Mouse (Mus musculus) regulatory T cell (primary cell): ENCODE measurements at regions not wholly inside any gene's neighbourhood (a gene's known extent, or its start where the extent isn't known, plus 50 kb on each side); places are given as distances from the start of the nearest gene placed in this dataset.

Source experiments
- in situ Hi-C: fragments of 300-600 bp; cut with MboI, MseI; formaldehyde crosslinking; loops from one replicate; pipeline ENCODE4 v1.15.1; 2025; ENCODE audit warnings: high pct_unique_total_duplicates

DNA sequence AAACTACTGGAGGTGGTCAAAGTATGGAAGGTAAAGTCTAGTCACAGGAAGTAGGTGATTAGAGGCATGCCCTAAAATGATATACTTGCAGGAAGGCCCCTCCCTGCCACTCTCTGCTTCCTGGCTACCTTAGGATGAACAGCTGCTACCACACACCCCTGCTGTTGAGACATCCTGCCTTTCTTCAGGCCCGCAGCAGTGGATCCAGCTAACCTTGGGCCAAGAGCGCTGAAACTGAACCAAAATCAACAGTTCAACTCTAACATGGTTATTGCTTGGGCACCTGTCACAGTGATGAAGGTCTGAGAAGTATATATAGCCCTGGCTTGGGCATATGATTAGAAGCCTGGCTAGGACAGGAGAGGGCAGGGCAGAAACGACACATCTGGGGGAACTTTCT lies 352.4 kb downstream of the Prdm2 start:
- in situ Hi-C loops = no loop called here

DNA sequence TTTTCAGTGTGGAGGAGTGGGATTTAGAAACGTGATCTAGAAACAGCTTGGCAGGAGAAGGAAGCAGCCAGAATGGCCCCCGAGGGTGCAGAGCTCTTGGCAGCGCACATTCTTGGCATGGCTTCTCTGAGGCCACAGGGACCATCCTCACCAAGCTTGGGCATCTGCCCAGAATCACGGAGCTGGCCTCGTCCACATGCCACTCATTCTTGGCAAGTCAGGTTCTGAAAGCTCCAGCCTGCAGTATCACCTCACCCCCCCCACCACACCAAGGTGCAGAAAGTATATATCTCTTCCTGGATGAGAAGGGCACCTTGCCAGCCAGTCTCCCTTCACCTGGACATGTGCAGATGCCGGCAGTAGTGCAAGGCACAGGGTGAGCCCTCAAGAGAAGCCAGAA lies 356.2 kb downstream of the Prdm2 start:
- in situ Hi-C loops = no loop called here

DNA sequence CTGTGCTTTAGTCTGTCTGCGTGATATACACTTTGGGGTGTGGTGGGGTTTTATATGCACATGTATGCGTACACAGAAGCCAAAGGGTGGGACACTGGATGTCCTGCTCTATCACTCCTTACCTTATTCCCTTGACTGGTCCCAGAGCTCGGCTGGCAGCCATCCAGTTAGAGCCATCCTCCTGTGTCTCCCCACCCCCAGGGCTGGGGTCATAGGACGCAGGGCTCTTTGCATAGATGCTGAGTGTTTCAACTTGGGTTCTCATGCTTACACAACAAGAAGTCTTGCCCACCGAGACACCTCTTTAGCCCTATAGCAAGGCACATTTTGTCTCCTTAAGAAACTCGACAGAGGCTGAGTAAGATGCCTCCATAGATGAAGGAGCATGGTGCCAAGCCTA lies 357.2 kb downstream of the Prdm2 start:
- in situ Hi-C loops = no loop called here

DNA sequence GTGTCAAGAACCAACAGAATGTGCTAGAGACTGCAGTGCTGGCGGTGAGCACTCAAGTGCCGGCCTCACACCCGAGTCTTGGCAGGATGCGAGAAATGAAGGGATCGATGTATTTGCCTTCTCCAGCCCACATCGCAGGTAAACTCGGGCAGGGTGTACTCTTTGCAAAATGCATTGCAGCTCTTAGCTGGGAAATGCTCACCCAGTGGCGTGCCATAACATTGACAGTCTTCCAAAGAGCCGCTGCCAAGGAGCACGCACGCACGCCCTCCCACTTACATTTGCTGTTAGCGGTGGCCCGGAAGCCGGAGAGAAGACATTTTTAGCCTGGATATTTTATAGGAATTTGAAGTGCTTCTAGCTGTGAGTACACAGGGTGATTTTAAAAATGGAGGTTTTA lies 358.9 kb downstream of the Prdm2 start:
- in situ Hi-C loops = no loop called here

DNA sequence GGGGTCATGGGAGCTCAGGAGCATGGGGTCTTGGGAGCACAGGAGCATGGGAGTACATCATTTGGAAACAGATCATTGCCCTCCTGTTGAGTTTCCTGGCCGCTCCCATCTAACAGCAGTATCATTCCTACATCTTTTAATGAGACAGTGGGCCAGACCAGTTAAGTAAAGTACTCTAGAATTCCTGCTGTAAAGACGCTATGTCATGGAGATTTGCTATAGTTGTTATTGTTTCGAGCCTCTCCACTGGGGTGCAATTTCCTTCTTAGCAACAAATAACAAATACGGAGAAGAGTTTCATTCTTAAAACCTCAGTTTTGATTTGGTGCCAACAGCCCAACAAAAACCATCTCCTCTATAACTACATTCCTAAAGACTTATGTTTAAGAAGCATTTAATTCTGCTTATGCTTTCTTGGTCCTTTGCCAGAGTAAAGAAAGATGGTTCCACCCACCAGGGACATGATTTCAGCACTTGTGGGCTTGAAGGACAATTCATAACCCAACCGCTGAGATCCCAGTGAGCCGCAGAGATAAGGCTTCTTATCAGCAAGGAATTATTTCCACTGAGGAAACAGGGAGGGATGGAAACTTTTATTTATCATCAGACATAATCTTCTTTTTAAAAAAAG lies 367.6 kb downstream of the Prdm2 start:
- in situ Hi-C loops = no loop called here

DNA sequence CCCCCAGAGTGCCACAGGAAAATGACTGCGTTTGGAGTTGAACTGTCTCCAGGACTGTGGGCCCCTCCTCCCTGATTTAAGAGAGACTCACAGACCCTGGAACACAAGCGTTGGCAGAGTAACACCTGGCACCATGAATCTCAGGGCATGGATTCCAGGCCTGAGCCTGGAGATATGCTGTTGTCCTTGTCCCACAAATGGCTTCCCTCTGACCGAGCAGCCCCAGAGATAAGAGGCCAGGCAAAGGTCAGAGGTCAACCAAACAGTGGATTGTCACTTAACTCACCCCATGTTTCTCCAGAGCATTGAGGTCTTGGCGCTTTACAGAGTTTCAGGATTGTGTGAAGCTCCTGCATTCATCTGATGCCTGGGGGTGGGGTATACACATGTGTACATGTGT lies 373.3 kb downstream of the Prdm2 start:
- in situ Hi-C loops = no loop called here

DNA sequence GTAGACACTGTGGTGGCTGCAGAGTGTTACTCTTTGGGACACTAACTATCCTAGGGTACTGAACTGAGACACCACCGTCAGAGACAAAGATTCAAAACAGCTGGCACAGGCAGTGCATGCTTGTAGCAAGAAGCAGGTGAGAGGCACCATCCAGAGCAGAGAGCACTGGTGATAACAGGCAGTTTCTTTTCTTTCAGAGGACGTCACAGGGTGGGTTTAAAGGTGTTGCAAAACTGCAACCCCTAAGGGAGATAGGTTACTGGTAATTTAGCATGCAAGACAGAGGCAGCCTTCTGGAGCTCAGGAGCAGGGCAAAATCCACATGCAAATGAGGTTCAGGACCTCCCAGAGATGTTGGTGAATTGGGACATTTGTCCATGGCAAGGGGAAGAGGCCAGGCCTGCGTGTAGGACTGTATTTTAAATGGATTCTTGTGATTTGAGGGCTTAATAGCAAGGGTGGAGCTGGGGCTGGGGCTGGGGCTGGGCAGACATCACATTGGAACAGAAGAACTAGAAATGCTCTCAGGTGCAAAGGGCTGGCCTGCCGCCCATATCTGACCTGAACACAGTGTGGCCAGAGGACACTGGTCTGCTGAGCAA lies 374.3 kb downstream of the Prdm2 start:
- in situ Hi-C loops = no loop called here

DNA sequence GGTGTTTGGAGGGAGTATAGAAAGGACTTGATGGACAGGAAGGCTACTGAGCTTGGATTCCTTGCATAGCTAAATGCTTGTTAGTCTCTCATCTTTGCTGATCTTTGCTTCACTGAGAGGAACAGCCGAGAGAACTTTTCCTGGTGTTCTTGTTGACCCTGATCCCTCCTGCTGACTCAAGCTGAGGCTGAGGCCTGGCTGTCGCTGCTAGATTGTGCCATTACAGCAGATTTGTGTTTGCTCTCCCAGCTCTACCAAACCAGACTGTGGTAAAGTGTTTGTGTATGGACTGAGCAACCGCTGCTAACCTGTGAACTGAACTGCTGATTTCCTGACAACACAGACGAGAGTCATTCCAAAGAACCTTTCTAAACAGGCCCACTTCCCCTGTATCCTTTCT lies 375.2 kb downstream of the Prdm2 start:
- in situ Hi-C loops = no loop called here

DNA sequence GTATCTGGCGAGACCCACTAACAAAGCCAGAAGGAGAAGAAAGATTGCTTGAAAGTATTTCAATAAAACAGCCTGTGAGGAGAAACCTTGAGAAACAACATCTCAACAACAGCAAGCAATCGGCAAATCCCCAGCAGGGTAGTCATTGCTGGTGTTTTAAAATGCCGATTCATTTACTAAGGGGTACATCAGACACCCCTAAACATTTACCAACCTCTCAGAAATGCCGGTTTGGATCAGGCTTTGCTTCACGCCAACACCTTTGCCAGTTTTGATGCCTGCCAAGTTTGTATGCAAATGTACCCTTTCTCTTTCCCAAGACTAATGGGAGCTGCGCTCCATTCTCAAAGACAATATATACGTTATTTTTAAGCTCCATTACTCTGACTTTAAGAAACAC lies 383.1 kb downstream of the Prdm2 start:
- in situ Hi-C loops = no loop called here

DNA sequence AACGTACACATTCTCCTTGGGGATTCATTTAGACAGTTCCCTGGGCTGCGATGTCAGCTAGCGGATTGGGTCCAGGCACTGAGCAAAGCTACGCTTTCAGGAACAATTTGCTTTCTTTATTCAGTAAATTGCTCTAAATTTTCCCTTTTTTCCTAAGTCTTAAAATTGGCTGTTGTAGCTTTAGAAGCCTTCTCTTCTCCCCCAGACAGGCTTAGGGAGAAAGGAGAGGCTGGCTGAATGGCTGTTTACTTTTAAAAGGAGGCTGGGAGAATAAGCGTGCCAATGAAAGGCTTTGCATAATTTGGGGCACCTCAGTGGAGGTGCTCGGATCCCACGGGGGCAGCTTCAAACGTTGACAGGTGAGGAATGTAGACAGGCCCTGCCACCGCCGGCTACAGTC lies 383.8 kb downstream of the Prdm2 start:
- in situ Hi-C loops = no loop called here

DNA sequence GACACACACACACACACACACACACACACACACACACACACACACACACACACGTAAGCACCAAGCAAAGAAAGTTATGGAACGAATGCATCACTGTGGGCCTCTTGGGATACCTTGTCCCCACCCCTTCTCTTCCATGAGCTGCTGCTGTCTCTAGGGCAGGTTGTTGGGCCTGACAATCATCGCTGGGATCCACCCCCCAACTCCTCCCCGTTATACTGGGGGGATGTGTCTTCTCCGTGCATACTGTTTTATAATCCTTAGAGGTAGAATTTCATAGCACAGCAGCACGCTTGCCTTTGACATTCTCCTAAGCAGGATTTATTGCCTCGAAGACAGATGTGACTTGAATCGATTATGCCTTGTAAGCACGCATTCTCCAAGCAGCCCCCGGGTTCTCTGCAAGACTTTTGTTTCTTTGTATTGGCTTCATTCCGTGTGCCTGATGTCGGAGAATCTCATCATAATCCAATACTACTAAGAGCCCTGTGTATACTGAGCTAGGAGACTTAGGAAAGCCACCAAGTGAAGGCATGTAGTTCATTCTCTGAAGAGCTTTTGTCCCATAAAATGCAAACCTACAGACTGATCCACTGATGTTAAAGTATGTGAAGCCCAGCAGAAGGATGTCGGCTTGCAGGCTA lies 386.4 kb downstream of the Prdm2 start:
- in situ Hi-C loops = no loop called here

DNA sequence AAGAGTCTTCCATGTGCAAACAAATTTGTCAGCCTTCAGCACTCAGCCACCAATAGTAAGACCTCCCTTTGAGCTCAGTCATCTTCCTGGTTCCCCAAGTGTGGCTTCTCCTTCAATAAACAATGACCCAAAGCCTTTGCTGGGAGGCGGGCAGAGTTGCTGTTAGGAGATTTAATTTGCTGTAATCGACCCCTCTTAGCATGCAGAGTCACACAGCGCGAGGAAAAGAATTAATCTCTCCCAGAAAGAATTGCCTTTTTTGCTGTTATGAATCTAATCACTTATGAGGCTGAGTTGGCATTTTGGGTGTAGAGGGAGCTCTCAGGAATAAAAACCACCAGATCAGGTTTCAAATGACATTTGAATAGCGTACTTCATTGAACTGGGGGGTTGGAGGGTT lies 387.0 kb downstream of the Prdm2 start:
- in situ Hi-C loops = no loop called here

DNA sequence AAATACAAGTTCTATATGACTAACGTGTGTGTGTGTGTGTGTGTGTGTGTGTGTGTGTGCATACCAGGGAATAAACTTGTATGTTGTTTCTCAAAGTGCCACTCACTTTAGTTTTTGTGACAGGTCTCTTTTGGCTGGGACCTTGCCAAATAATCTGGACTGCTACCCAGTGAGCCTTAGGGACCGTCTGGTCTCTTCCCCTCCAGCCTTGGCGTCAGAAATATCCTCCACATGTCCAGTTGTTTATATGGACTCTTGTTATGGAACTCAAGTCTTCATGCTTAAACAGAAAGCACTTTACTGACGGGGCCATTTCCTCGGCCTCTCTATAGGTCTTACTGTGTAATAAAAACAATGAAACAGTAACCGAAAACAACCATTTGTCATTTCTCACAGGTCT lies 394.4 kb downstream of the Prdm2 start:
- in situ Hi-C loops = no loop called here

DNA sequence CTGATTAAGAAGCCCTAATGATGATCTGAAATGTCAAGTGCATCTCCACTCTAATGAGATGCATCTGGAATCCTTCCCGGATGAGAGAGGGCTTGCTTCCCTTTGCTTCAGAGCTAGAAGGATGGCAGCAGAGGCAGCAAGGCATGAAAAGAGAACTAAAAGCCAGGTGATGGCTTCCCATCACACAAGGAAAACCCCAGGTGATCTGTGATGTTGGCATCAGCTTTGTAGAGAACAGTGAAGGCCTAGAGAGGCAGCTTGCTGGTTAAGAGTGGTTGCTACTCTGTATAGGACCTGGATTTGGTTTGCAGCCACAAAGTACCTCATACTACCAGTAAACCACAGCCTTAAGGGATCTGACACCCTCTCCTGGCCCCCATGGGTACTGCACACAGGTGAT lies 395.8 kb downstream of the Prdm2 start:
- in situ Hi-C loops = no loop called here

DNA sequence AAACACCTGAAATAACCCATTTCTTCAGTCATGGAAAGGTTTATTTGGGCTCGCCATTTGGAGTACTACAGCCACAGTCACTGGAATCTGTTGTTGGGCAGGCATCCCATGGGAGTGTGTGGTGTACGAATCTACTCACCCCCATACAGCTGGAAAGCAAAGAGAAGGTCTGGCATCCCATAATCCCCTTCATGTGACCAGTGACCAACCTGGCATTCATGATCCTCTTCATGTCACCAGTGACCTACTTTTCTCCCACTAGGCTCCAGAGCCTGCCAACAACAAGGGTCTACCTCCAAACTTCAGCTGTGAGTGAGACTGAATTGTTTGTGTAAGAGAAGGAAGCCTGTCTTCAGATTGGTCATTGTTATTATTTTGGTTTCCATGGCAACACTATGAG lies 409.0 kb downstream of the Prdm2 start:
- in situ Hi-C loops = no loop called here

DNA sequence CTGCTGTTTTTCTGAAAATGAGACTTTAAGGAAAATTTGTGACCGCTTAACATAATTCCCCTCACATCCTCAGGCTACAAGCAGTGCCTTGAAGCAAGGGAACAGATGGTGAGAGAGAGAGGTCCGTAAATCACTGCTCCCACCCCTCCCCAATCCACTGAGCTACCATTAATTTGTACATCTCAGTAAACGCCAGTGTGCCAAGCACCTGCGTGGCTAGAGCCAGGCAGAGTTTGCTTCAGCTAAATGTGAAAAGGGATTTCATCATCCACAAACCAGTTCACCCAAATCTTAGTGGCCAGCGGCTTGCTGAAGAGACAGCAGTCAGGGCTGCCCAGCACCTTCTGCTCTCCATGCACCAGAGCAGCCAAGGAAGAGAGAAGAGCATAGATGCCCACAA lies 413.5 kb downstream of the Prdm2 start:
- in situ Hi-C loops = no loop called here

DNA sequence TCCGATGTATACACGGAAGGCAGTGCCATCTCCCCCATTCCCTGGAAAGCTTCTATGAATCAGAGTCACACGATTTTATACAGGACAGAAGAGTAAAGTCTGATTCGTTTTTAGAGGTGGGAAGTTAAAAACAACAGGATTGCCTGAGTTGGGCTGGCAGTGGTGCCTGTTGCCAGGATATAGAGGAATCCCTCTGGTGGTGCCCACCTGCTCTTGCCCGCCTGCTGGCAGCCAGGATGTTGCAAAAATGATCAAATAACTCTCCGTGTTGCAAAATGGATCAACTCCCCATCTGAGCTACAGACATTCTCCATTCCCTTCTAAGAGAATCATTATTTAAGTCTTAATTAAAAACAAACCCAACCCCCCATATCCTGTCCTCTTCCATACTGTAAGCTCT lies 414.0 kb downstream of the Prdm2 start:
- in situ Hi-C loops = no loop called here

DNA sequence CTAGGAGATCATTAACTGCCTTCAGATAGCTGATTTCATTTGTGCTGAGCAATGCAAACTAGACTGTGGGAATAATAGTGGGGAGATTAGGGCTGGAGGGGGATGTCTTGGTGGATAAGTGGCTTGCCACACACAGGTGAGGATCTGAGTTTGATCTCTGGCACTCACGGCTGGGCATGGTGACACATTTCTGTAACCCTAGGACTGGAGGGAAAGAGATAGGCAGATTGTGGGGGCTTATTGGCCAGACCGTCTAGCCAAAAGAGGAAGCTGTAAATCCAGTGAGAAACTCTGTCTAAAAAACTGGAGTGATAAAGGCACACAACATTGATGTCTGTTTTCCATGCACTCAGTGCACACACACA lies 420.2 kb downstream of the Prdm2 start:
- in situ Hi-C loops = no loop called here

DNA sequence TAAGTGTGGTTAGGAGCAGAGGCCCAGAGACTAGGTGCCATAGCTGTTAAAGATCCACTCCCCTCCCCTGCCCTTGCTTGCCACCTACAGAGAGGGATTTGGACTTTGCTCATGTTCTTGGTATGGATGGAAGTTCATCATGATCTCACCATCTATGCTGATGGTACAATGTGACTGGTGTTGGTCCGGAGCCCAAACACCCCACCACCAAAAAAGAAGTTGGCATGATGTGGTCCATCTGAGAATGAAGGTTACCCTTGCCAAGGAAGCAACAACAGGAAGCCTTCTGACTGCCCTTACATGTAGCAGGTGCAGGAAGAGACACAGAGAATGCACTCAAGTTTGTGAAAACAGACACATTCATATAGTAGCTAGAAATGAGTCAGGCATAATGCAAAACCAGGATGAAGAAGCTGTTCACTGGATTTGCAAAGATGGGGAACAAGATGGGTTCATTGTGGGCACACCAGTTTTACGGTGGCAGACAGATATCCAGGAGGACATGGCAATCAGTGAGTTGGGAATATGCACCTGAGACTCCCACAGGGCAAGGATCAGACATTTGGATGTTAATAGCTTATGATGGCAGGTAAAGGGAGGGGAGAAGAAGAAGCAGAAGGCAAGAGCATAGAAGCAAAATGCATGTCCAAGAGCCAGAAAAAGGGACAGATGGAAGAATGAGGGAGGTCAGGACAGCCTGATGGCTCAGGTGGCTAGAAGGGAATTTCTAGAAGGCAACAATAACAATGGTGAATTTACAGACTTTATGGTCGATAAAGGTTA lies 420.8 kb downstream of the Prdm2 start:
- in situ Hi-C loops = no loop called here

DNA sequence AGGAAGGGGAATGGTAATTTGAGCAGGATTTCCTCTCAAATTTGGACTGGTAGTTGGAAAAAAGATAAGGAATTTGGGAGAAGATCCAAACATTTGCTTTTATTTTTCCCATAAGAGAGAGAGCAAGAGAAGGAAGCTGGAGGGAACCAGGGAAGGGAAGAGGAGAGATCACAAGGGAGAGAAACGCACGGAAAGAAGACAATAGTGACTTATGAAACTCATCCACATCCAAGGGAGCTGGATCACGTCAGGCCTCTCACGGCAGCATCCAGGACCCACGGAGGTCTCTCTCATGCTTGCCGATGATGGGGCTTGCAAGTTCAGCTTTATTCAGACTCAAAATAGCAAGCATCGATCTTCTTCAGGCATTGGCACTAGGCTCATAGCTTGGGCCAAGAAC lies 423.7 kb downstream of the Prdm2 start:
- in situ Hi-C loops = no loop called here

DNA sequence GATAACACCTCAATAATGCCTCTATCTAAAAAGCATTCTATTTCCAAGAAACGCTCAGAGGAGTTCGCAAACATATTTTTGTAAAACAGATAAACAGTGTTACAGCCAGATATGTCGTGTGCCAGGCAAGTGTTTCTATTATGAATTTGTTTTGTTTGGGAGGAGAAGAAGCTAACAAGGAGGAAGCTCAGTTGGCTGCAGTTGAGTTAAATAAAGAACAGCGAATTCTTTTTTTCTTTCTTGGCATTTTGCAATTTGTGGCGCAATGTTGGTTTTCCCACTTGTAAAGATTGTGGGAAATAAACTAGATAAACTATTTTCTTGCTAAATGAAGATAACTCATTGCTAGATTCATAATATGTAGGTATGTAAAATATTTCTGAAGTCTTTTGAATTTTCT lies 427.4 kb downstream of the Prdm2 start:
- in situ Hi-C loops = no loop called here

DNA sequence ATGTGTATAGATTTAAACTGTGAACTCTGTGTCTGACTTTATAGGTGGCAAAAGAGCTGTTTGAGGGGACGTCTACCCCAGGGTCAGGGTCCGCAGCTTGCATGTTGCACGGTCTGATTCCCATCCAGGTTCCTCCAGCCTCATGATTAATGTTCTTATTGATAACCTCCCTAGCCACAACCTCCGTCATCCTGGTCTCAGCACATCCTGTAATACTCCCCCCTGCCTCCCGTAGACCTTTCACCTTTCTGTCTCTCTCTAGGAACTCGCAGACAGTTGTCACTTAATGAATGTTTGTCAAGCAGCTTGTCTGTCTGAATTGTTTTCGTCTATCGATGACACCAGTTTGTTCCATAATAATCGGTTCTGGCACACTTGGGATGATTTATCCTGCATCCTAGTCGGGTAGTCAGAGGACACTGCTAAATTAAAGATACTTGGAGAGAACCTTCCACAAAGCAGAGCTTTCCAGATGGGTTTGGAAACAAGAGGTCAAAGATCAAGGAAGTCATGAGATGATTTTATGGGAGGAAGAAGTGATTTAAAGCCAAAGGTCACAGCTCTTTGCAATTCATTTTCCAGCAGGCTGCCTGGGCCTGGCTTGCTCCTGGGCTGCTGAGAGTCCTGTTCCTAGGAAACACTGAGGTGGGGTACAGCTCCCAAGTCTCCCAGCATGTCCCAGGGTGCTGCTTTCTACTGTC lies 435.9 kb downstream of the Prdm2 start:
- in situ Hi-C loops = no loop called here
